Mouse (Mus musculus): ENCODE results near the gene Gpr15. TPM values are rescaled to one million over a fixed set of nuclear protein-coding genes. Genes with fewer than 3 reads are reported as not detected.

Gene Gpr15
- polyA plus RNA-seq (2012; ENCODE audit: insufficient read depth, insufficient read length, low replicate concordance, missing spikeins): not detected in 2 replicates

DNA sequence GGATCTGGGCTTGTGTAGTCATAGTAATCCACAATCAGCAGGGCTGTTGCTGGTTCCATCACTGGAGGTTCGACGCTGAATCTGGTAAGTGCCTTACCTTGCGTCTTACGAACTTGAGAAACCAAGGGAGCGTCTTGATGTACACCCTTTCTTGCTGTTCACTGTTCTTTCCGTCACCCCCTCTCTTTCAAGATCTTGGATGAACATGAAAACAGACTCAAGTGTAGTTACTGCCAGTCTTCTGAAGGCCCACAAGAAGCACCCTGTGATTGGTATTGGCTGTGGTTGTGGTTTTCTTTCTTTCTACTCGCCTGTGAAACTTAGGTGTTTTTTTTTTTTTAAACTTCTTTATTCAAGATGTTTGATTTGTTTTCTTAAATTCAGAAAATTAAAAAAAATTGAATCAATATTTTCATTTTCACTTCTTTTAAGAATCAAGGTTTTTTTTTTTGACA, at the start of gene Gpr15:
Gene Gpr15 (minus strand): TSS at position 405 of the 455 bp plus-strand sequence.
- H3K4me3 ChIP-seq (ENCODE audit: insufficient read depth, low read depth, low read length): no peak within 1 kb of the TSS
- TF ChIP-seq CTCF (IDR thresholded peaks at IDR 0.05; ENCODE audit: insufficient read depth, low read depth, low read length) (no peak), POLR2A (IDR thresholded peaks at IDR 0.05; ENCODE audit: insufficient read depth, low read depth, low read length) (no peak)
- 95% methylated on average over 7 of the region's 7 CpGs for WGBS
- no peaks in the 10 kb centered on the region for H3K4me1 ChIP-seq (ENCODE audit: control insufficient read depth, insufficient read depth, low read length)
- H3K27ac ChIP-seq (ENCODE audit: insufficient read depth, low read depth, low read length): no peak within 1 kb of the TSS

DNA sequence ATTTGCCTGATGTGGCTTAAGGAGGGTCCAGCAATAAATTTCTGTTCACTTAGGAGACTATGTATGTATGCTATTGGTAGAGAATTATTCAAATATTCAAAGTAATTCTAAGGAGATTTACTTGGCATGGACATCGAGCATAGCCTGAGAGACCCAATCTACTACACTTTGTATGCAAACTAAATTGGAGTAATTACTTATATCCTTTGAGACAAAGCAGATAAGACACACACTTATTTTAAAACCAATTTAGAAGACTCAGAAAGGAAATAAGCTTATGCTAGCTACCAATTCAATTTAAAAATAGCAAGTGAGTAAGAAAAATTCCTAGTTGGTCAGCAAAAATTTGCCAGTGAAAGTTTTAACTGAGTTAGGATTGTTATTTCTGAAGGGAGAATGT, 44.2 kb upstream of the Gpr15 start, which contains the start of gene Olfr172:
Gene Olfr172 (minus strand): TSS at position 101 of the 400 bp plus-strand sequence.
- H3K4me1 ChIP-seq (ENCODE audit: control insufficient read depth, insufficient read depth, low read length): no peaks in the 10 kb centered on the region
- H3K4me3 ChIP-seq (ENCODE audit: insufficient read depth, low read depth, low read length): no peak within 1 kb of the TSS
- 47% methylated on average over 1 of the region's 1 CpGs for WGBS
- TF ChIP-seq CTCF (IDR thresholded peaks at IDR 0.05; ENCODE audit: insufficient read depth, low read depth, low read length) (no peak), POLR2A (IDR thresholded peaks at IDR 0.05; ENCODE audit: insufficient read depth, low read depth, low read length) (no peak)
- no peak within 1 kb of the TSS for H3K27ac ChIP-seq (ENCODE audit: insufficient read depth, low read depth, low read length)

DNA sequence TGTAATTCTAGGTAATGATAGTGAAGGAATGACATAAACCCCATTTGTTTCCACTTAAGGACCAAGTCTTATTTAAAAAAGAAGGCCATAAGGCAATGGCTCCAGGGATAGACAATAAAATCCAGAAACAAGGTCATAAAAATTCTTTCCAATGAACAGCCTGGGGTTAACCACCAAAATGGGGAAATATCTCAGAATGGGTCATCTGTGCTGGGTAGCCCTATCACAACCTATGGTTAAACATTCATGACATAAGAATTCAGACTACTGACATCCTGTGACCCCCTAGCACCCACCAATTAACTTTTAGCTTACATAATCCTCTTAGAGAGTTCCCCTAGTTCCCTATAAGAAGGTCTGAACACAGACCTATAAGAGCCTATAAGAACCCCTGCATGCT, 37.3 kb upstream of the Gpr15 start:
- no peaks in the 10 kb centered on the region for H3K4me1 ChIP-seq (ENCODE audit: control insufficient read depth, insufficient read depth, low read length)
- H3K4me3 ChIP-seq (ENCODE audit: insufficient read depth, low read depth, low read length): no peak overlapping the region
- TF ChIP-seq CTCF (IDR thresholded peaks at IDR 0.05; ENCODE audit: insufficient read depth, low read depth, low read length): no peak
- no peak for TF ChIP-seq POLR2A (IDR thresholded peaks at IDR 0.05; ENCODE audit: insufficient read depth, low read depth, low read length)
- H3K27ac ChIP-seq (ENCODE audit: insufficient read depth, low read depth, low read length): no peak overlapping the region

DNA sequence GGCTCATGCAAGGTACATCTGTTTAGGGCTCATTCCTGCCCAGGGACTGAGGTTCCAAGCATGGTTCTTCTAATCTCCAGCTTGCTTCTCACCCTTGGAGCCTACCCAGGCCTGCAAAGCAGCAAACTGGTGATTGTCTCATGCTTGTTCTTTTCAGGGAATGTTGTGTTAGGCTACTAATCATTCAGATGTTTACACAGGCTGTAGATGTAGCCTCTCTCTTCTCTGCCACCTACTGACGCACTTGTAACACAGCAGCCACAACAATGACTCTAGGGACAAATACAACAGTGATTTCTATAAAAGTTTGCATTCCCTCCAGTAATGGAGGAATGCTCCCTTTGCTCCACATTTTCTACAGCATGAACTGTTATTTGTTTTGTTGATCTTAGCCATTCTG, 32.4 kb upstream of the Gpr15 start:
- TF ChIP-seq POLR2A (IDR thresholded peaks at IDR 0.05; ENCODE audit: insufficient read depth, low read depth, low read length): no peak
- no peak for TF ChIP-seq CTCF (IDR thresholded peaks at IDR 0.05; ENCODE audit: insufficient read depth, low read depth, low read length)
- 24% methylated on average over 1 of the region's 1 CpGs for WGBS
- no peaks in the 10 kb centered on the region for H3K4me1 ChIP-seq (ENCODE audit: control insufficient read depth, insufficient read depth, low read length)
- H3K27ac ChIP-seq (ENCODE audit: insufficient read depth, low read depth, low read length): no peak overlapping the region
- H3K4me3 ChIP-seq (ENCODE audit: insufficient read depth, low read depth, low read length): no peak overlapping the region

DNA sequence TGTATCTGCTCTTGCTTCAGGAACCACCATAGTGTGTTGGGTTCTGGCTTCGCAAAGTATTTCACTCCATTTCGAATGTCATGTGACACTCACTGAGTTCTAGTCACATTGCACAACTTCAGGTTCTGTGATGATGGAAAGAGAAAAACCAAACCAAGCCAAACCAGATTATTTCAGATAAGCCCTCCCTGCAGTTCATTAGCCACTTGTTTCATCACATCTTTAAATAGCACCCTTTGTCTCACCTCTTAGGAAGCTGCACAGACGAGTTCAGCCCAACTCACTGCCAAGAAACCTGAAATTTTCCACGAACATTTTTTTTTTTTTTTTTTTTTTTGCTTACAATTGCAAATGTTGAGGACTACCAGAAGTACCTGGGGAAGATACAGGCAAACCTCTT, 27.8 kb upstream of the Gpr15 start:
- Histone ChIP-seq H3K27ac (ENCODE audit: insufficient read depth, low read depth, low read length) (no peak overlapping the region), H3K4me1 (ENCODE audit: control insufficient read depth, insufficient read depth, low read length) (no peaks in the 10 kb centered on the region), H3K4me3 (ENCODE audit: insufficient read depth, low read depth, low read length) (no peak overlapping the region)
- TF ChIP-seq POLR2A (IDR thresholded peaks at IDR 0.05; ENCODE audit: insufficient read depth, low read depth, low read length) (no peak), CTCF (IDR thresholded peaks at IDR 0.05; ENCODE audit: insufficient read depth, low read depth, low read length) (no peak)
- 57% methylated on average over 4 of the region's 4 CpGs for WGBS

DNA sequence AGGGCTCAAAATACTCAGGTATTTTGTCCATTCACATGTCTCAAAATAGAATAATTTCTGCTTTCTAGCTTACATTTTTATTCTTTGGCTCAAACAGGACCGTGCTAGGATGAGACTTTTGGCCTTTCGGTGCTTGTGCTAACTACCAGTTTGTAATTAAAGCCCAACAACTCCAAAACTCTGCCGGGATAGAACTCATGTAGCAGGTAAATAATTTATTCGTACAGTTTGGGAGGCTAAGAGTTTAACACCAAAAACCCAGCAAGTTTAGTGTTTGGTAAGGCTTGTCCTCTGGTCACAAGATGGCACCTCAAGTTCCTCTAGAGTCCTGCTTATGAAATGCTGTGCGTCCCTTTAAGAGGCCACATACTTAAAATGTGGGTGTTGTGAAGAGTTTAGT, 21.9 kb upstream of the Gpr15 start:
- TF ChIP-seq CTCF (IDR thresholded peaks at IDR 0.05; ENCODE audit: insufficient read depth, low read depth, low read length) (no peak), POLR2A (IDR thresholded peaks at IDR 0.05; ENCODE audit: insufficient read depth, low read depth, low read length) (no peak)
- Histone ChIP-seq H3K4me1 (ENCODE audit: control insufficient read depth, insufficient read depth, low read length) (no peaks in the 10 kb centered on the region), H3K4me3 (ENCODE audit: insufficient read depth, low read depth, low read length) (no peak overlapping the region), H3K27ac (ENCODE audit: insufficient read depth, low read depth, low read length) (no peak overlapping the region)
- WGBS: 96% methylated on average over 5 of the region's 5 CpGs

DNA sequence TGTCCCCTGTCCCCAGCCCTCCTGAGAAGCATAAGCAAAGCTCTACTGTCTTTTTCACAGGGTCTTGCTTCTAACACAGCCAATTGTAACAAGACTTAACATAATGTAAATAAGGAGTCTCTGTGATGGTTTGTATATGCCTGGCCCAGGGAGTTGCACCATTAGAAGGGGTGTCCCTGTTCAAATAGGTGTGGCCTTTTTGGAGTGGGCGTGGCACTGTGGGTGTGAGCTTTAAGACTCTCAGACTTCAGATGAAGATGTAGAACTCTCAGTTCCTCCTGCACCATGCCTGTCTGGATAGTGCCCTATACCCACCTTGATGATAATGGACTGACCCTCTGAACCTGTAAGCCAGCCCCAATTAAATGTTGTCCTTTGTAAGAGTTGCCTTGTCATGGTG, 19.9 kb upstream of the Gpr15 start:
- no peaks in the 10 kb centered on the region for H3K4me1 ChIP-seq (ENCODE audit: control insufficient read depth, insufficient read depth, low read length)
- H3K4me3 ChIP-seq (ENCODE audit: insufficient read depth, low read depth, low read length): no peak overlapping the region
- WGBS: 91% methylated on average over 1 of the region's 1 CpGs
- TF ChIP-seq POLR2A (IDR thresholded peaks at IDR 0.05; ENCODE audit: insufficient read depth, low read depth, low read length) (no peak), CTCF (IDR thresholded peaks at IDR 0.05; ENCODE audit: insufficient read depth, low read depth, low read length) (no peak)
- no peak overlapping the region for H3K27ac ChIP-seq (ENCODE audit: insufficient read depth, low read depth, low read length)

DNA sequence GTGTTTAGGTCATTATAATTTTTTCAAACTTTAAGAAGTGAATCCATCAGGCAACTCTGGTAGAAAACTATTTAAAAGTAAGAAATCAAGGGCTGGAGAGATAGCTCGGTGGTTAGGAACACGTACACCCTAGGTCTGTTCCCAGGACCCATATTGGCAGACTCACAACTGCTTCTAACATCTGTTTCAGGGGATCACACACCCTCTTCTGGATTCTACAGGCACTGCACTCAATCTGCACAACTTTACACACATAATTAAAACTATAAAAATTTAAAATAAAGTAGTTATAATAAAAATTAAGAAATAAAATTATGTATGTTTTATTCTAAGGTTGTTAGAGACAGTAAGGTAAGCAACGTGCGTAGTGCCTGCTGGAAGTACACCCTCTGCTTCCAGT, 19.3 kb upstream of the Gpr15 start:
- H3K4me3 ChIP-seq (ENCODE audit: insufficient read depth, low read depth, low read length): no peak overlapping the region
- WGBS: 92% methylated on average over 4 of the region's 4 CpGs
- no peak for TF ChIP-seq CTCF (IDR thresholded peaks at IDR 0.05; ENCODE audit: insufficient read depth, low read depth, low read length)
- no peak for TF ChIP-seq POLR2A (IDR thresholded peaks at IDR 0.05; ENCODE audit: insufficient read depth, low read depth, low read length)
- no peak overlapping the region for H3K27ac ChIP-seq (ENCODE audit: insufficient read depth, low read depth, low read length)
- no peaks in the 10 kb centered on the region for H3K4me1 ChIP-seq (ENCODE audit: control insufficient read depth, insufficient read depth, low read length)

DNA sequence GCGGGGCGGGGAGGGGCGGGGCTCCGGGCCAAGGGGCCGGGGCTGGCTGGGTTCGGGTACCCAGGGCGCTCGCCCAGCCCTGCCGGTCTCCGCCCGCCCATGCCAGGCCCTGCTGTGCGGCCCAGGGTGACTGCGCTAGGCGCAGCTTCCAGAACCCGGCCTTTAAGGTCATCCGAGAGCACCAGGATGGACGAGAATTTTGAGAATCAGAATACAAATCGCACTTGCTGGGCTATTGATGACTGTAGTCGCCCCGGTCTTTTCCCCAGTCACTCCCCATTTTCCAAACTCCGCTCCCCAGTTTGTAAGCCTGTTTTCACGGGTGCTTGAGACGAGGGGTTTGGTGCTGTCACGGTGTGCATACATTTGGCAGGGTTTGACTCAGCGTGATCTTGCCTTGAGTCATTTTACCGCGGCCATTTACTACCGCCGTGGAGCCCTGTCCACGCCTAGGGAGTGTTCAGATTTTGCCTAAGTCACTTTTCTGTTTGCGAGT, 9.4 kb upstream of the Gpr15 start:
- WGBS: under 1% methylated on average over 29 of the region's 31 CpGs

More for the DNA sequence above, 9.4 kb upstream of the Gpr15 start:
- H3K27ac ChIP-seq (ENCODE audit: insufficient read depth, low read depth, low read length): no peak overlapping the region
- H3K4me1 ChIP-seq (ENCODE audit: control insufficient read depth, insufficient read depth, low read length): peaks cover 6% of the 10 kb centered on the region
- no peak; the same call in 1 of the 2 replicates for TF ChIP-seq POLR2A (IDR thresholded peaks at IDR 0.05; ENCODE audit: insufficient read depth, low read depth, low read length)
- TF ChIP-seq CTCF (IDR thresholded peaks at IDR 0.05; ENCODE audit: insufficient read depth, low read depth, low read length): no peak
- H3K4me3 ChIP-seq (ENCODE audit: insufficient read depth, low read depth, low read length): peak overlapping the region; percentile 86

Data from olfactory bulb, adult 2 months (tissue).